Mouse (Mus musculus) retina, postnatal 7 days (tissue): ENCODE data around the gene Hist2h2aa2.
"Not testable (repeated sequence)": the region's sequence is repeated elsewhere in the genome, so short reads cannot be mapped to it uniquely, and the experiment has no call there.

Experiments used
- DNase-seq: peaks from one replicate; pipeline ENCODE4 v3.0.0-alpha.2; 2012; ENCODE audit warnings: low read depth, low spot score

Hist2h2aa2 gene

GRCm38 (mm10) chr3:96198601-96199251, 41.4 kb downstream of the Hist2h2aa2 start:
- not testable (repeated sequence) for DNase-seq

DNA sequence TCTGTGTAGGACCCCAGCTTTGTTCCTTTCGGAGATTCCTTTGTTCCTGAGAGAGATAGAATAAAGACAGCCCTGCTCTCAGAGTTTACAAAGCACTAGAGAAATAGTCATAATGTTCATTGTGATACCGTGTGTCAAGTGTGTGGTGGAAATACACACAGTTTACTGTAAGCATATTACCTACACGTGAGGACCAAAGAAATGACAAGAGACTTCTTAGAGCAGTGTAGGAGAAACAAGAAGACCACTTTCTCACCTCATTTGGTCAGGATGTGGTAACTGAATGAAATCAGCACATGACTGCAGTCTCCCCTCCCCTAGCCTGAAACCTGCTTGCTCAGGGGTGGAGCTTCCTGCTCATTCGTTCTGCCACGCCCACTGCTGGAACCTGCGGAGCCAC, 41.9 kb downstream of the Hist2h2aa2 start:
- DNase-seq, result no peak

DNA sequence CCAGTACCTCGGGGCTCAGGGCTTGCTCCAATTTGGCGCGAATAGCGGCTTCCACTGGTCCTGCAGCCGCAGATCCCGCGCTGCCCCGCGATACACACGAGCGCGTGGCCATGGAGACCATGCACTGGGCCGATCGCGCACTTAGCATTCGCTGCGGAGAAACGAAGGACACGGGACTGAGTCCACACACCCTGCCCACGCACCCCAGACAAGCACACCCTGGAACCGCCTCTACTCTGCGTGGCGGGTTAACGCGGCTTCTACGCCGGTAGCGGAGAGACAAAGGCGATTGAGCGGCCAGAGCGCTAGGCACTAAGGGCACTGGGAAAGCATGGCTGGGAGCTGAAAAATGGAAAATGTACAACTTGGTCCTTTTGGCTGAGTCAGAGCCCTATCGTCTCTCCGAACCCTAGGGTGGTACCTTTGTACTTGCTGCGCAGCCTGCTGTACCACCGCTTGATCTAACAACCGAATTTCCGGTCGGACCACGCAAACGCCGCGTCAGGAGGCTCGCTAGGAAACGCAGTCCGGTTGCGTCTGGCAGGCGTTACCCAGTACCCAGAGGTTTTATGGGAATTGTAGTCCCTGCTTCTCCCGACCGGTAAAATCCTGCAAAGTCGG, 42.8 kb downstream of the Hist2h2aa2 start:
- DNase-seq, result no peak

DNA sequence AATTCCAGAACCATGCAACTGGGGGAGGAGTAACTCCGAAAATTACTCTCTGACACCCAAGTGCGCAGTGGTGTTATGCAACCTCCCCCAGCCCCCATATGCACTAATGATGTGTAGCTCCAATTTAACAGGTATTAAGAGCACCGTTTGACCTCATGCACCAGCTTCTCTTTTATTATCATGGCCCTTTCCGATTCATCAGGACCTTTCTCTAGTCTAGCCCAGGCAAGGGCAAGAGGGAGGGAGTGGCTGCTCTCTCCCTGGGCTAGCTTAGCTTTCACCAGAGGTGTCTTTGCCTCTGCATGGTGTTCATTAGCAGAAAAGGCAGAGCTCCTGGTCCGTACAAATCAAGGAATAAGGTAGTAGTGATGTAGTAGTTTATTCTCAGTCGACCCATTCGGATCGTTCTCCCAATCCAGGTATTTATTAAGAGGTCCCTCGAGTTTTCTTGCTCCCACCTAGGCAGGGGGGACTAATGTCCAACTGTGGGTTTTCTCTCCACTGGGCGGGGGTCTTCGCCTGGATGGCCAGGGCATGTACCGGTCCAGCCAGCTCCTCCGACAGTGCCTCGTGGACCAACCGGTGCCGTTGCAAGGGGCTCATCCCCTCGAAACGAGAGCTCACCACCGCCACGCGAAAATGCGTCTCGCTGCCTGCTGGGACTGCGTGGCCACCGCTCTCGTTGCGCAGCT, 43.5 kb downstream of the Hist2h2aa2 start:
- no peak for DNase-seq

- DNase-seq, result no peak
Measured at GRCm38 (mm10) chr3:96195616-96196313, 44.3 kb downstream of the Hist2h2aa2 start.

DNA sequence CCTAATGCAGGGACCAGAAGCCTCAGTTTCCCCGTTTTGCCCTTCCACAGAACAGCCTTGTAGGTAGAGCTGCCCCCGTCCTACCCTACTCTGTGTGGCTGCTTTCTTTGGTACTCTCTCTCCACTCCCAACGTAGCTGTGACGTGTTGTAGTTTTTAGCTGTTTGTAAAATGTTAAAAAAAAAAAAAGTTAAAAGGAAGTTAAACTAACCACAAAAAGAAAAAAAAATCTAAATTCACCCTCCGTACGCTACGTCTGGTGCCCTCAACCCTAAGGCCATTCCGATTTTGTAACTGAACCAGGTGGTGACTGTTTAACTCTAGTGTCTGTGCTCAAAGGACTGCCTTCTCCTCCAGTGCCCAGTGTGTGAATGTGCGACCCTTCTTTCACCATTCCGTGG, 45.1 kb downstream of the Hist2h2aa2 start:
- no peak for DNase-seq

GRCm38 (mm10) chr3:96192977-96193376, 47.1 kb downstream of the Hist2h2aa2 start:
- DNase-seq, result no peak
